Mouse (Mus musculus): Measurements from ENCODE around the gene Abhd12.
A peak's percentile ranks its signal among the peaks of the same experiment; 100 is the strongest.

Gene Abhd12

DNA sequence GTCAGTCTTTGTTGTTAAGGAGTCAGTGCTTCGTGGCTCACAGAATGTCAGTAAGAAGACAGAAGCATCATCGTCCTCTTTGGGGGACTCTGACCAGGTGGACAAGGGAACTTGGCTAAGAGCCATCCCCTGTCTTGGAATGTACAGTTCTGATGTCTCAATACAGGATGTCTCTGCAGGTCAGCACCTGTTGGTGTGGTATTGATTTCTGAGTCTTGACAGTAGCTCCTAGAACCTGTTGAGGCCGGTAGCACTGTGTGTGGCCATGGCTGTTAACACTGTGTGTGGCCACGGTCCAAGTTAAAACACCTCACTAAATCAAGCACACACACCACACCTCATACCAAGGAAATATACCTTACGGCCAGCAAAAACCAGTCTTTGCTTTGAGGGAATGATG, 103.9 kb downstream of the Abhd12 start:
- DNase-seq: no peak

DNA sequence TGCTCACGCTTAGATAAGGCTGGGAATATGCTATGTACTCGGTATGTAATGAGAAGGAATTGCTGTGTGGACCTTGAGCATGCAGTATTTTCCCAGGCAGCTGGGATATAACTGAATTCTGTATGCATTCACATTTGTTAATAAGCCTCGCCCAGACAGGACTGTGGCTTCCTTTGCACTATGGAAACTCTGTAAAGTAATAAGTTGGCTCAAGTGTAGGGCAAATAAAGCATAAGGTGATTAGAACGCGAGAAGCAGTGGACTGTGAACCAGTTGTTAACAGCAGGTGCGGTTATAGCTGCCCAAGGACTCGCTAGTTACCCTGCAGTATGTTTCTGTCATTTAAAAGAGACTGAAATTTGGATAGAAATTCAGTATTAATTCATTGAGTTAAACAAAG, 106.5 kb downstream of the Abhd12 start:
- no peak for DNase-seq

DNA sequence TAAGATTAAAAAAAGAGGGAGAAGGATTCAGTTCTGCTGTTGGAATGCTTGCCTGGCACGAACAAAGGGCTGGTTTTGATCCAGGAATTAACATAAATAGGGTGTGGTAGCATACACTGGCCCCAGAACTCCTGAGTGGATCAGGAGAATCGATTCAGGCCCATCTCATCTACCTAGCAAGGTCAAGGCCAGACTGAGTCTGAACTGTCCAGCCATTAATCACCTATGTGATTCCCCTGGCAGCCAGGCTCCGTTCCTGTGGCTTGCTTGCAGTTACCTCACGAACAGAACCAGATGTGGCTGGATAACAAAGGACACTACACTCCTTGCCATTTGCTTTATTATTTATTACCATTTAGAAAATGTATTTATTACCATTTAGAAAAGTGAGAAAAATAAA, 111.2 kb downstream of the Abhd12 start:
- no peak for DNase-seq

DNA sequence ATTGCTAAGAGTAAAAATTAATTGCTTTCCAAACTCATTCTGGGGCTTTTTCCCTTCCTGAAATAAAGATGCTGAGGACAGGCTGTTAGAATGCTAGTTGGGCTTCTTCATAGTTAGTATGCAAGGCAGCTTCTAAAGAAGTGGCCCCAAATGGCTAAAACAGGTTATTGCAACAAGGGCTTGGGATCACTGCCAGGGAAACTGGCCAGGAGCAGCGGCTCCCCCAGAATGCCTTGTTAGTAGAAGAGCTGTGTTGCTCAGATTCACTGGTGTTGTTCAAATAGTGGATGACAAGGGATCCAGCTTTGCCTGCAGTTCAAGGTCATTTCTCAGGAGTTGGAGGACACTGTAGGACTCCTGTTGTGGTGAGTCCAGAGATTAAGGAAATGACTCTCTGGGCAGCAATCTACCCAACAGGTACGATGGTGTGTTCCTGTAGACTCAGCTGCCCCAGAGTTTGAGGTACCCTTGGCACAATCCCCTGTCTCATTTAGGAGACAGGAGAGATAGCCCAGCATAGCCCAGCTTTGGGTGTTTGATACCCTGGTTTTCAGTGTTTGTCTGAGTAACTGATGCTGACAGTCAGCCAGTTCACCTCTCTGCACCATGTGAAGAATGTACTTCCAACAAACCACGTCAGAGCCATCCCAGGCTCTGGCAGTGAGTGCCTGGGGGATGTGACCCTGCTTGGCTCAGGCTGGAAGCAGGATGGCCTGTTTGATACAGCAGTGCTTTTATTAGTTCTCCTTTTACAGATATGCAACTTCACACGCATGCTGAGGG, 115.6 kb downstream of the Abhd12 start:
- DNase-seq: peak; percentile 74

DNA sequence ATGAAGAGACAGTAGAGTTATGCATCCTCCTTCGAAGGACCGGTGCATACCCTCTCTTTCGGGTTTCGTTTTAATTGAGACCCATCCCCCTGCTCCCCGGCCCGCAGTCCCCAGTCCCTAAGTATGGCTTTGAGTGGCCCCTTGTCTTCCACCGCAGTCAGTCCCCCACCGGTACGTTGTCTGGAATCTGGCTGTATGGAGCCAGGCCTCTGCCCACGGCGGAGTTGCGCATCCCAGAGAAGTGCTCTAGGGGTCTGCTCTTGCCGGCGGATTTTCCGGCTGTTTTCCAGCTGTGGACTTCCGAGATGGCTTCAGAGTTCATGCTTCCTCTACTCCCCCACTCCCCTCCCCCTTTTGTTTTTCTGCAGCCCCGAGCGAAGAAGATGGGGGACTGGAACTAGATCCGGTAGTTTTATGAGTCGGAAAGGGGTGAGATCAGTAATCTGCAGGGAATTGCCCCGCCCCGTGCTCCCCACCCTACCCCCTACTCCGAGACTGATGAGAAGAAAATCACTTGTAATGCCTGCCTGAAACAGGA, 117.2 kb downstream of the Abhd12 start:
- no peak for DNase-seq

DNA sequence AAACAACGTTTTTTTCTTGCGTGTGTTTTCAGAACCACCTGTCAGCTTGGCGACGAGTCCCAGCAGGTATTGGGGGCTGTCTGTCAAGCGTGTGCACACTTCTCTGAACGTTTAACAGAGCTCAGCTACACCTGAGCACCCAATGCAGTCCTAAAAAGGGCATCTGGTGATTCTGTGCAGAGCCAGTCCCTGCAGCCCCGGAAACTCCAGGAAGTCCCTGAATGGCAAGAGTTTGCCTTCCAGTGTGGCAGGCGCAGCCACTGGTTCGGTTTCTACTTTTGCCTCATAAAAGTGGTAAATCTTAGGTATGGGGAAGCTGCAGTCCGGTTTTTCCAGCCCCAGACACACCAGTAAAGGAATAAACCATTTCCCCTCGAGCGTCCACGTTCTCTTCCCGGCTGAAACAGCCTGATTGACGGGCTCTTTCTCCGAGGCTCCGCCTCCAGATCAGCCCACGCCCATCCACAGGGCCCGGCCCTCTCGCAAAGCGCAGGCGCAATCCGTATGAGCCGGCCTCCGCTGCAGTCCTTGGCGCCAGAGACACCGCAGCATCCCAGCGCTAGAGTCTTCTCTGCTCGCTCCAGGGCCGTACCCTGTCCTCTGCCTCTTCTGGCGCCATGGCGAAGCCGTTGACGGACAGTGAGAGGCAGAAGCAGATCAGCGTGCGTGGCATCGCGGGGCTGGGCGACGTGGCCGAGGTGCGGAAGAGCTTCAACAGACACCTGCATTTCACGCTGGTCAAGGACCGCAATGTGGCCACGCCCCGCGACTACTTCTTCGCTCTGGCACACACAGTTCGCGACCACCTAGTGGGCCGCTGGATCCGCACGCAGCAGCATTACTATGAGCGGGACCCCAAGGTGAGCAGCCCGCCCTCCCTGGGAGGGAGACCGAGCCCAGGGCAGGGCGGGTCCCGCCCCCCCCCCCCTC, 118.0 kb downstream of the Abhd12 start, which contains the start of gene Pygb:
Gene Pygb, plus strand, starts transcription at position 485 of the 930 bp plus-strand sequence.
- peak; percentile 88 for DNase-seq

DNA sequence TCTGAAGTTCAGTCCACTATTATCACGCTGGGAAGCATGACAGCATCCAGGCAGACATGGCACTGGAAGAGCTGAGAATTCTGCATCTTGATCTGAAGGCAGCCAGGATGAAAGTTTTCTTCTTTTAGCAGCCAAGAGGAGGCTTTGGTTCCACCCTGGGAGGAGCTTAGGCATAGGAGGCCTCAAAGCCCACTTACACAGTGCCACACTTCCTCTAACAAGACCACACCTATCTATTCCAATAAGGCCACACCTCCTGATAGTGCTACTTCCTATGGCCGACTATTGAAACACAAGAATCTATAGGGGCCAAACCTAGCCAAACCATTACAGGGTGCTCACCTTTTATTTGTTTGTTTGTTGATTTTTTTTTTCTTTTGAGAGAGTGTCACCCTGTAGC, 121.7 kb downstream of the Abhd12 start:
- DNase-seq: no peak
